Mouse (Mus musculus) granulocyte monocyte progenitor cell, adult 5-6 weeks (primary cell): ENCODE results near the gene F2. TPM values are rescaled to one million over a fixed set of nuclear protein-coding genes. Genes with fewer than 3 reads are reported as not detected.
"Not testable (repeated sequence)": the region's sequence is repeated elsewhere in the genome, so short reads cannot be mapped to it uniquely, and the experiment has no call there.

Source experiments
- ATAC-seq: replicated peaks from 2 replicates; pipeline ENCODE4 v1.8.0; 2016; ENCODE audit warnings: mild to moderate bottlenecking, moderate TSS enrichment, inconsistent platforms; ENCODE audit not compliant: poor library complexity, severe bottlenecking
- total RNA-seq, 2 experiments: library from RNA; stranded (forward) in 1 of 2; stranded (reverse) in 1 of 2; fragments of 200-712, 200-1000 nt in 1 of 2; fragments of >200 nt in 1 of 2; fragmentation: Nextera tagmentation in 1 of 2; gene quantifications; 2 replicates each; pipeline ENCODE4 v1.2.3; 2014 to 2017

F2 gene
- total RNA-seq, 2 experiments from 2014 or later, result not detected

DNA sequence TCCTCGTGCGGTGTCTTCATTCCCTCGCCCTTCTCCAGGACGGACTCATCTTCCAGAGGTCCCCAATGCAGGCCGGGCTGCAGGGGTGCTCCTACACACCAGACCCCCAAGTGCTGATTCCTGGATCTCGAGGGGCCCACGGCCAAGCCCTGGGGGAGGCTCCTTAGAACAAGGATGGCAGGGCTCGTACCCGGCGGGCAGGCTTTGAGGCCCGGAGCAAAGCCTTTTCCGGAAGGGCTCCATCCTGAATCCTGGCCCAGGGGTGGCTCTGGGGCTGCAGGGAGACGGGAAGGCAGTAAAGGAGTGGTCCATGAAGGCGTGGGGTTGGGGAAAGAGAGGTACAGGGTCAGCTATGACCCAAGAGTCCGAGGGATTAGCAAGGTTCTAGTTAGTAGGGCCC is 12.9 kb upstream of the F2 start:
- no peak for ATAC-seq

DNA sequence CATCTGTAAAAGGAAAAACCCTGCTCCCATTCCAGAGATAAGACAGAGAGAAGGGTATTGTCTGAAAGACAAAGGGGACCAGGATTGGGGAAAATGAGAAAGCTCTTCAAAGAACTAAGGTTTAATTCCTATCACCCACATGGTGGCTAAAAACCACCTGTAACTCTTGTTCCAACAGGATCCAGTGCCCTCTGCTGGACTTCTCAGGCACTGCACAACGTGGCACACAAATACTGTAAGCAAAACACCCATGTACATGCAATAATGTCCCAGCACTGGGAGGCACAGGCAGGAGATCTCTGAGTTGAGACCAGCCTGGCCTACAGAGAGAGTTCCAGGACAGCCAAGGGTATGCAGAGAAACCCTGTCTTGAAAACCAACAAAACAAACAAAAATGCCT is 10.5 kb upstream of the F2 start:
- no peak for ATAC-seq

DNA sequence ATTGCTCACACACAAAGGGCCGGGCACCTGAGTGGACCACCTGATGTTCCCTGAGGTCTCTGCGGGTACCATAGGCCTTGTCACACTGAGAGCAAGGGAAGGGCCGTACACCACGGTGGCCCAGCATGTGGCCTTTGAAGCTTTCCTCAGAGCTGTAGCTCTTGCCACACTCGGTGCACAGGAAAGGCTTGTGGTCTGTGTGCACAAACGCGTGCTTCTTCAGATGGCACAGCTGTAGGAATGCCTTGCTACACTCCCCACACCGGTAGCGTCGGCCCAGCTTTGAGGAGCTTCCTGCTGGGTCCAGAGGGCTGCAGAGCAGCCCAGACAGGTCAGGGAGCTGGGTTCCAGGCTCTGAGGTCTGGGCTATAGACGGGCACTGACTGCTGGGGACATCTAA is 9.6 kb upstream of the F2 start:
- ATAC-seq, result peak; percentile 43

DNA sequence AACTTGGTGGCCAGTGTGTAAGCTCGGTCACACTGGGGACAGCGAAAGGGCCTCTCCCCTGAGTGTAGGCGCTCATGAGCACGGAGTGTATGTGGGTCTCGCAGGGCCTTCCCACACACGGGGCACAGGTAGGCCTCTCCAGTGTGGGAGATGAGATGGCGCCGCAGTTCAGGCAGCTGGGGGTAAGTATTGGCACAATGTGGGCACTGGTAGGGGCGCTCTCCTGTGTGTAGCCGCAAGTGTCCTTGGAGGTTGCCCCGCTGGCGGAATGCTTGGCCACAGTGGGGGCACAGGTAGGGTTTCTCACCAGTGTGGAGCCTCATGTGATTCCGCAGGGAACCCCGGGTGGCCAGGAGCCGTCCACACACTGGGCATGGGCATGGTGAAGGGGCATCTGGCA is 9.1 kb upstream of the F2 start:
- ATAC-seq, result no peak

DNA sequence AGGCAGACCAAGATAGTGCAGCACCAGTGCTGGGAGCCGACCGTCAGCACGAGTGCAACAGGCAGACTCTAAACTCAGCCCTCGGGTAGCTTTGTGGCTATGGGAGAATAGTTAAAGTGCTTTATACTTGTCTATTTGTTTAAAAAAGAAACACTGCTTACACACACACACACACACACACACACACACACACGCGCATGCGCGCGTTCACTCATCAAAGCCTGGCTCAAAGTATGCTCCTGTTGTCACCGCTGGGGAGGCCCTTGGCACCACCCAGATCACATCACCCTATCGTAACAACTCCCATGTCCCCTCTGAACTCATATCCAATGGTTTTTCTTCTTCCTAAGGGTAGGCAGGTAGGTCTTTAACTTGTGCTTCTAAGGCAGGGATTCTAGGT is 7.8 kb upstream of the F2 start:
- ATAC-seq, result no peak

DNA sequence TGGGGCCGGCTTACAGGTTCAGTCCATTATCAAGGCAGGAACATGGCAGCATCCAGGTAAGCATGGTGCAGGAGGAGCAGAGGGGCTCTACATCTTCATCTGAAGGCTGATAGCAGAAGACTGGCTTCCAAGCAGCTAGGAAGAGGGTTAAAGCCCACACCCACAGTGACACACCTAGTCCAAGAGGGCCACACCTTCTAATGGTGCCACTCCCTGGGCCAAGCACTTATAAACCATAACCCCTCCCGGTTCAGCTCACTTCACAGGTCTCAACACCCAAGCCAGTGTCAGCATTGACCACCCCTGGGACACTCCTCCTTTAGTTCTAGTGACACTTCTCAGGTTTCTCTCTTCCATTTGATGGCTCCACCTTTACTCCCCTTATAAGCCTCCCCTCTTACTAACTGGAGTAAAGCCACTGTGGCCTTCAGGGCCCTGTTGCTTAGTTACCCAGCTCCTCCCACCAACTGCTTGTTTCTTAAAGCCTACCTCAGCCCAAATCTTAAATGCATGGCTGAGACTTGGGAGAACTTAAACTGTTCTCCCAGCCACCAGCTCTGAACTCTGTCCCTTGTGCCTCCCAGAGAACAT is 6.7 kb upstream of the F2 start:
- no peak for ATAC-seq

DNA sequence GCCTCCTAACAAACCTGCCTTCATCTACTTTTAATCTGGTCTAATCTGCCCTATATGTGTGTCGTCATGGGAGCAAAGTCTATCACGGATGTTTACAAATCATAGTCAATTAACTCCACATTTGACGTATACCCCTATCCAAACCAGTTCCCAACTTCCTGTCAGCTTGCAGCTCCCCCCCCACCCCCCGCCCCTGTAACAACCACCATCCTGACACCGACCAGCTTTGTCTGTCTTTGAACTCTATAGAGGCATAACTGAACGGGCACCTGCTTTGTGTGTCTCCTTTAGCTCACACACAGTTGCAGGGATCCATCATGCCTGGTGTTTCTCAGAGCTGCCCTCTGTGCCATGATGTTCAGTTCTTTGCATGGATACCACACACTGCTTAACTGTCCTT is 2.7 kb upstream of the F2 start:
- ATAC-seq, result no peak

DNA sequence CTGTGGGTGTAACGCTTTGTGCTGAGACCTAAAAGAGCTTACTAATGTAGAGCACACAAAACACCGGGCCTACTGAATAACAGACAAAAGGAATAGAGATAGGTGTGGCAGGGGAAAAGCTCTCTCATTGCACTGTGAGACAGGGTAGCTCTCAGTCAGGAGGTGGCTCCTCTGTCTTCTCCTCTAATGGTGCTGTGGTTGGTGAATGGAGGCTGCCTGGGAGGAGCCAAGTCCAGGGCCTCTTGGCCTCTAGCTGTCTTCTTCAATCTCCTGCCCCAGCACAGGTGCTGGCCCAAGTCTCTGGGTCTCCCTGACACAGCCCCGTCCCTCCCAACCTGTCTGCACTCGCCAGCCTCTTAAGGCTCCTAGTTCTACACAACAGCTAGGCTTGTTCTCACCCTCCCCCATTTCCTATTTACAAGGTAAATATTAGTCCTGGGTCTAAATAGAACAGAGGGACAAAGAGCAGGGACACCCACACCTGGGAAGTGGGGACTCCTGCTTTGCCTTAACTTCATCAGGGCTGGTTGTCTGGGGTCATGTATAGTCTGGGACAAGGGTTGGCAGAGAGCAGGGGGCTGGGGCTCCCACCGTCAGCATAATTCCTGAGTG is 619 bp upstream of the F2 start:
- no peak for ATAC-seq

DNA sequence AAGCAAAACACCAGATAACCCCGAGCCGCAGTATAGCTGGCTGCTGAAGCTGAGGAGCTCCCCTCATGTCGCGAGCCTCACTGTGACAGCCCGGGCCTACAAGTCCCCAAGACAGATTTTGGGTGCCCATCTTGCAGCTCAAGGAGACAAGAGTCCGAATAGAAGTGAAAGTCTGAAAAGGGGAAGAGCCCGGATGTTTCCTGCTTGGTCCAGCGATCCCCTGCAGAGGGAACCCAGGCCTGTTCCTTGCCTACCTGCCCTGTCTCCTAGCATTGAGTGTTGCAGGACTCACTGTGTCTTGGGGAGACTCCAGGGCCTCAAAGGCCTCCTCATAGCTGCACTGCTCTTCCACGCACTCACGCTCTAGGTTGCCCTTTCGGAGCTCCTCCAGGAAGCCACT is 728 bp downstream of the F2 start:
- peak; percentile 73 for ATAC-seq

DNA sequence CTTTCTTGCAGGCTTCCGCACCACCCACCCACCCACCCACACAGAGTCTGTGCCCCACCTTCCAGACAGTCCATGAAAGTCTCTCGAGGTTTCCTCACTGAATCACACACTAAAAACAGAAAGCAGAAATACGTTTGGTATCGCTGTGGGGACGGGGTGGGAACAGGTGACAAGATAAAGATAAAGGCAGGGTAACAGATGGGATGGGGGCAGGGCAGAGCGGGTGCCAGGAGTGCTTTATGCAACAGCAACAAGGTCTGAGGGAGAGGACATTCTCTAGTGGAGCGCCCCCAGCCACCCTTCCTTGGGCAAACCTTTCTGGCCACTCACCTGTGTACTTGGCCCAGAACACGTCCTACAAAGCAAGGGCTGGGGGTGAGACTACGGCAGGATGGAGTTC is 1.4 kb downstream of the F2 start:
- ATAC-seq, result no peak

DNA sequence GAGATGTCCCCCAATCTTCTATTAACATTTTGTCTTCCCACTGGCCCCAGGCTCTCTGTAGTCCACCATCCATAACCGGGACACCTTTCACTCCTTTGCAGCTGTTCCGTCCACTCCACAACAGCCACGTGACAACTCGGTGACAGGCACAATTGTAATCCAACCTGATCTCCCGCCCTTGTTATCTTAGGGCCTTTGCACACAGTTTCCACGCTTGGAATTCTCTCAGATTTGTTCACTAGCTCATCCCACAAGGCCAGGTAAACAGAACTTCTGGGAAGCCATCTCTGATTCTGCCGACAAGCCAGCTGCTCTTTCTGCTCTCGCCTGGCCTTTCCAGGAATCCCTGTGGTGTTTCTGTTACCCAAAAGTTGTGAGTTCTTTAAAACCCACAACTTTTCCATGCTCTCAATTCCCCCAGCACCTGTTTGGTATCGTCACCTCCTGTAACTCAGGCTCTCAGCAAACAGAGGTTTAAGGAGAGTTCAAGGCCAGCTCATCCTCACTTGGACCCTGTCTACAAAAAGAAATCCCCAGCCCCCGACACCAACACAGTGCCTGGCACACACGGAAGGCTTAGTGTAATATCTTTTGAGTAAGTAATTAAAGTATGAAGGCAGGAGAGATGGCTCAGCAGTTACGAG is 2.8 kb downstream of the F2 start:
- no peak for ATAC-seq

DNA sequence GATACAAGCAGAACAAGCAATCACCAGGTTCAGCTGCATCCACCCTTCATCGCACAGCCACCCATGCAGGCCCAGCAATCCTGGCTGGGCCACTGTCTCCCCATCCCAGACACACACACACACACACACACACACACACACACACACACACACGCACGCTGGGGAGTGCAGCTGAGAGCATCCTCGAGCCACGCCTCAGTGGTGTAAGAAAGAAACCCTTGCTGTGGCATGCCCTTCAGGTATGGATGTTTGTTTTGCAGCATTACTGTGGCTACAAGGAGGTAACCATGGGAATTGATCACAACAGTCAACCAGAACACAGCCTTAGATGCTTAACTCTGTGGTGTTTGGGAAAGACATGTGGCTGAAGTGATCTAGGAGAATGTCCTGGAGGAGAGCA is 3.9 kb downstream of the F2 start:
- ATAC-seq, result no peak

DNA sequence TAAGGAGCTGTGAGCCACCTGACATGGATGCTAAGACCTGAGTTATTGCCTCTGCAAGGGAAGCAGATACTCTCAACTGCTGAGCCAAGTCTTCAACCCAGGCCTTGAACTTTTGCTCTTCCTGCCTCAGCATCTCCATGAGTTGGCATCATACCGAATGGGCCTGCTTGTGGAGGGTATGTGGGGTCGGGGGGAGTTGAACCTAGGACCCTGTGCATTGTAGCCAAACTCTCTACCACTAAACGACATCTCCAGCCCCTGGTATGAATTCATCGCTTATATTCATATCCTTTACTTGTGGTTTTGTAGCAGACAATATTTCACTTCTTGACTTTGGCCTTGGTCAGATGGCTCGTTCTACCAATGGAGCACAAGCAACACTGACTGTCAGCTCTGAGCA is 4.4 kb downstream of the F2 start:
- no peak for ATAC-seq

DNA sequence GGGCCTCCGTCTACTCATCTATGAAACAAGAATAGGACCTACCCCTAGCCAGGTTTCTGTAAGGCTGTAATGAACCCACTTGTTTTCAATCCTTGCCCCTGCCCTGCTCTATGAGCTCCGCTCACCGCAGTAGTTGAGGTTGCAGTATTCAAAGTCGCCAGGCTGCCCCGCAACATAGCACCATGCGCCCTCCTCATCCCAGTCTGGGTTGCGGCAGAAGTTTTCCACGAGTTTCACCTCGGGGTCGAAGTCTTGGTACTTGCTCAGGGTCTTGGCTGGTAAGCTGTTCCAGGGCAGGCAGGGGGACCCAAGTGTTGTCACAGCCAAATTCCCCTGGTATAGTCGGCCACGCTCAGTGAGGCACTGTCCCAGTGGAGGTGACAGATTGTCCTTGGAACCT is 5.8 kb downstream of the F2 start:
- ATAC-seq, result no peak

DNA sequence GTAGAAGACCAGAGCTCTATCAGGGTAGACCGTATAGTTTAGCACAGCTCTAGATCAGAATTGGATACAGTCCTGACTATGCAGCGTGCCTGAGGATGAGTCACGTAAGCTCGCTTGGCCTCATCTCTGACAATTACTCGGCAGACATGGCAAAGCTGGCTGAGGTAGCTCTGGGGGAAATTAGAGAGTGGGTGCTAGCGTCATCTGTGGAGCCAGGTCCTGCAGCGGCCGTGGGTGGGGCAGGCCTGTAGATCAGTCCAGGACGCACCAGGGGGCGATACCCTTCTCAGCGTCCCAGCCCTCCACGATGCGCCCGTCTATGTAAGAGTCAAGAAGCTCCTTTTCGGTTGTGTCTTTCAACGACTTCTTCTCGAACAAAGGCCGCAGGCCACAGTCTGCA is 6.5 kb downstream of the F2 start:
- 0 out of 2 replicates have a peak, but pooled peaks have one; percentile 44 for ATAC-seq

DNA sequence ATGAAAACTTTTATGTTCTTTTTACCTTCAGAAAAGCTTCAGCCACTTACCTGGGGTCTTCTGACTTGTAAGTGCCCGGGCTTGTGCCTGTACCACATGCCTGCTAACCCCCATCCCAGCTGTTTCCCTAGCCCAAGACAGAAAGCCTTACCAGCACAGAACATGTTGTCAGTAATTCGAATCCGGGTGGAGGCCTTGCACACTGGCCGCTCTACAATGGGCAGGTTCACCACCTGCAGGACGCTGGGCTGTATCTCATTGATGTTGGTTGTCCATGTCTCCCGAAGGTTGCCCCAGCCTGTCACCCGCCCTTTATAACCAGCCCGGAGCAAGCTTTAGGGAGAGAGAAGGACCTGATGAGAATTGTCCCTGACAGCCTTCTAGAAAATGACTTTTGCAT is 8.0 kb downstream of the F2 start:
- ATAC-seq, result no peak

DNA sequence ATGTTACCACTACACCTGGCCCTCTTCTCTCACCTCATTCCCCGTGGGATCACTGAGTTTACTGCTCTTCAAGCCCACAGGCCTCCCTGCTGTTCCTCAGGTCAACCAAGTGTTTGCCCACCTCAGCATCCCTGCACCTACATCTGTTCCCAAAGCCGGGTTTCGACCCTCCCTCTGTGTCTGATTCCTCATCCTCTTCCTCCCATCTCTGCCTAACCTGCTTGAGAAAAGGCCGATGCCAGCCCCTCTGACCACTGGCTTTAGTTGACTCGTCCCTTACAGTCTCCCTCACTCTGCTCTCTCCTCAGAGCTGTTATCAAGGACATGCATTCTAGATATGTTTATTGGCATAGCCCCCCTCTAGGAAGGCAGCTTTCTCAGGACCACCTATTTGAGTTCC is 8.7 kb downstream of the F2 start:
- no peak for ATAC-seq

DNA sequence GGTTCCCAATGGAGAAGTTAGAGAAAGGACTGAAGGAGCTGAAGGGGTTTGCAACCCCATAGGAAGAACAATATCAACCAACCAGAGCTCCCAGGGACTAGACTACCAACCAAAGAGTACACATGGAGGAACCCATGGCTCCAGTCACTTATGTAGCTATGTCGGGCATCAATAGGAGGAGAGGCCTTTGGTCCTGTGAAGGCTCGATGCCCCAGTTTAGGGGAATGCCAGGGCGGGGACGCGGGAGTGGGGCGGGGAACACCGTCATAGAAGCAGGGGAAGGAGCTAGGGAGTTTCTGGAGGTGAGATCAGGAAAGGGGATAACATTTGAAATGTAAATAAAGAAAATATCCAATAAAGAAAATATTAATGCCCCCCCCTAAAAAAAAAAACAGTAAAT is 12.8 kb downstream of the F2 start:
- ATAC-seq, result not testable (repeated sequence)

DNA sequence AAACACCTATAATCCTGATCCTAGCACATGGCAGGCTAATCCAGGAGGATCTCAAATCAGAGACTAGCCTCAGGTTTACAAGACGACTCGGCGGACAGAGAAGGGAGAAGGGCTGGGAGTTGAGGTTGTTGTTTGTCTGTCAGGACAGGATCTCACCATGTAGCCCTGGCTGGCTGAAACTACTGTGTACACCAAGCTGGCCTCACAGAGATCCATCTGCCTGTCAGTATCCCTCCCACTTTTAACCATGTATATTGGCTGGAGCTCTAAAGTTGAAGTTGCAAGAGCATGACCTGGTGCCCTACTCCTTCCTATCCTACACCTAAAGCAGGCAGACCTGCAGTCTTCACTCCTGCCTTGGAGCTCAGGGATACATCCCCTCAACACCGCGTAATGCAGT is 13.9 kb downstream of the F2 start:
- no peak for ATAC-seq

DNA sequence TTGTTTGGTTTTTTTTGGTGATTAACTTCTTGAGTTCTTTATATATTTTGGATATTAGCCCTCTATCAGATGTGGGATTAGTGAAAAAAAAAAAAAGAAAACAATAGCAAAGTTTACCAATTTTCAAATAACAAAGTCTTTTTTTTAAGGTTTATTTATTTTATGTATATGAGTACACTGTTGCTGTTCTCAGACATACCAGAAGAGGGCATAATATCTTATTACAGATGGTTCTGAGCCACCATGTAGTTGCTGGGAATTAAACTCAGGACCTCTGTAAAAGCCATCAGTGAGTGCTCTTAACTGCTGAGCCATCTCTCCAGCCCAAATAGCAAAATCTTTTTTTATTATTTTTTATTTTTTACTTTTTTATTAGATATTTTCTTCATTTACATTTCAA is 26.8 kb downstream of the F2 start:
- ATAC-seq, result not testable (repeated sequence)

DNA sequence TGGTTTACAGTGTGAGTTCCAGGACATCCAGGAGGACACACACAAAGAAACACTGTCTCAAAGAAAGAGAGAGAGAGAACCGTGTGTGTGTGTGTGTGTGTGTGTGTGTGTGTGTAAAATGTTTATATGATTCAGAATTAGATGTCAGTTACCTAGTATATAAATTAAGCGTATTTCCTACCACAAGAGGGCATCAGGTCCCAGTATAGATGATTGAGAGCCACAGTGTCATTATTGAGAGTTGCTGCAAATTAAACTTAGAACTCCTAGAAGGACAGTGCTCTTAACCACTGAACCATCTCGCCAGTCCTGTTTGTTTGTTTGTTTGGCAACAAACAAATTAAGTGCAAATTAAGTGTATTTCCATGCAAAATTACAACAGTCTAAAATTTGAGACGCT is 33.8 kb downstream of the F2 start:
- ATAC-seq, result no peak

DNA sequence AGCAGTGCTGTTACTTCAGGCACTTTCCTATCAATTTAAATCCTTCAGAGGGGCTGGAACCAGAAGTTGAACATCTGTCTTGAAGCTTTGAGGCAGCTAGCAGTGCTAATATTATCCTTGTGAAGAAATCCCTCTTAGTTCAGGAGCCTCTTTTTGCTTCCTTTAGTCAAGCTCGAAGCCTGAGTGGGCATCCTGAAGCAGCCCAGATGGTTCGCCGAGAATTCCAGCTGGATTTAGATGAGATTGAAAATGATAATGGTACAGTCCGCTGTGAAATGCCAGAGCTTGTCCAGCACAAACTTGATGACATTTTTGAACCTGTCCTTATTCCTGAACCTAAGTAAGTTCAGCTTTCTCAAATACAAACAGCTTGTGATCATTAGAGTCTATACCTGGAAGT is 35.7 kb downstream of the F2 start:
- no peak for ATAC-seq
